Mouse (Mus musculus): Measurements from ENCODE around the gene Plxnb1. TPM values are rescaled to one million over a fixed set of nuclear protein-coding genes. Genes with fewer than 3 reads are reported as not detected.

Plxnb1 gene
- polyA plus RNA-seq, 1 experiment from 2014 or later: 11.2 TPM

GRCm38 (mm10) chr9:109107341-109107740 is 12.2 kb downstream of the Plxnb1 start:
- Histone ChIP-seq H3K27ac (no peak overlapping the region), H3K4me3 (no peak overlapping the region), H3K36me3 (peaks cover 85% of the 10 kb centered on the region), H3K27me3 (no peaks in the 10 kb centered on the region), H3K9ac (no peak overlapping the region), H3K9me3 (no peaks in the 10 kb centered on the region), H3K4me1 (peaks cover 23% of the 10 kb centered on the region), H3K4me2 (no peak overlapping the region)
- no peak for ATAC-seq (ENCODE audit: insufficient number of reproducible peaks, low FRiP score, low TSS enrichment, low read depth)
- WGBS: 20% methylated on average over 5 of the region's 6 CpGs

GRCm38 (mm10) chr9:109110240-109110639 is 15.1 kb downstream of the Plxnb1 start:
- H3K4me3 ChIP-seq: no peak overlapping the region
- H3K27me3 ChIP-seq: no peaks in the 10 kb centered on the region
- H3K9me3 ChIP-seq: no peaks in the 10 kb centered on the region

GRCm38 (mm10) chr9:109111101-109111500 is 15.9 kb downstream of the Plxnb1 start:
- 75% methylated on average over 4 of the region's 4 CpGs for WGBS
- H3K27me3 ChIP-seq: no peaks in the 10 kb centered on the region

More at GRCm38 (mm10) chr9:109110240-109110639, 15.1 kb downstream of the Plxnb1 start:
- H3K9ac ChIP-seq: no peak overlapping the region
- no peak overlapping the region for H3K27ac ChIP-seq
- no peak overlapping the region for H3K4me2 ChIP-seq
- H3K36me3 ChIP-seq: peaks cover 90% of the 10 kb centered on the region
- ATAC-seq (ENCODE audit: insufficient number of reproducible peaks, low FRiP score, low TSS enrichment, low read depth): no peak
- 92% methylated on average over 11 of the region's 11 CpGs for WGBS
- H3K4me1 ChIP-seq: peaks cover 12% of the 10 kb centered on the region; the same call in 1 of the 2 replicates

GRCm38 (mm10) chr9:109111591-109111990 is 16.4 kb downstream of the Plxnb1 start:
- WGBS: 91% methylated on average over 9 of the region's 9 CpGs
- no peak overlapping the region for H3K4me2 ChIP-seq

More at GRCm38 (mm10) chr9:109111101-109111500, 15.9 kb downstream of the Plxnb1 start:
- Histone ChIP-seq H3K9ac (no peak overlapping the region), H3K4me3 (no peak overlapping the region), H3K27ac (no peak overlapping the region), H3K4me1 (0 out of 2 replicates have a peak, but pooled peaks cover 5% of the 10 kb centered on the region), H3K9me3 (no peaks in the 10 kb centered on the region), H3K36me3 (peaks cover 90% of the 10 kb centered on the region), H3K4me2 (no peak overlapping the region)
- ATAC-seq (ENCODE audit: insufficient number of reproducible peaks, low FRiP score, low TSS enrichment, low read depth): no peak

DNA sequence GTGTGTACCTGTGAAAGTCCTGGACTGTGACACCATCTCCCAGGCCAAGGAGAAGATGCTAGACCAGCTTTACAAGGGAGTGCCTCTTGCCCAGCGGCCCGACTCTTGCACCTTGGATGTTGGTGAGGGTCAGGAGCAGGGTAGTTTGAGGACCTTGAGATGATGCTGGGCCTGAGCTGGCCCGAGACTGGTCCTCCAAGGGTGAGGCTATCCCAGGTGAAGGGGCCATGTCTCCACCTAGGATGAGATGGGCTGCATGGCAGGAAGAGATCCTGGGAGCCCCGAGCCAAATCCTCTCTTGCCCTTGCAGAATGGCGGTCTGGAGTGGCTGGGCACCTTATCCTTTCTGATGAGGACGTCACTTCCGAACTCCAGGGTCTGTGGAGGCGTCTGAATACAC is 18.1 kb downstream of the Plxnb1 start:
- ATAC-seq (ENCODE audit: insufficient number of reproducible peaks, low FRiP score, low TSS enrichment, low read depth): no peak
- H3K27ac ChIP-seq: no peak overlapping the region
- no peak overlapping the region for H3K4me2 ChIP-seq
- no peaks in the 10 kb centered on the region for H3K4me1 ChIP-seq
- H3K4me3 ChIP-seq: no peak overlapping the region
- no peak overlapping the region for H3K9ac ChIP-seq
- H3K9me3 ChIP-seq: no peaks in the 10 kb centered on the region
- H3K36me3 ChIP-seq: peaks cover 95% of the 10 kb centered on the region
- no peaks in the 10 kb centered on the region for H3K27me3 ChIP-seq
- WGBS: 88% methylated on average over 8 of the region's 8 CpGs

More at GRCm38 (mm10) chr9:109111591-109111990, 16.4 kb downstream of the Plxnb1 start:
- no peak overlapping the region for H3K4me3 ChIP-seq
- no peak for ATAC-seq (ENCODE audit: insufficient number of reproducible peaks, low FRiP score, low TSS enrichment, low read depth)
- no peak overlapping the region for H3K9ac ChIP-seq
- H3K27me3 ChIP-seq: no peaks in the 10 kb centered on the region
- H3K4me1 ChIP-seq: 0 out of 2 replicates have a peak, but pooled peaks cover 4% of the 10 kb centered on the region
- H3K27ac ChIP-seq: no peak overlapping the region
- peaks cover 90% of the 10 kb centered on the region for H3K36me3 ChIP-seq
- no peaks in the 10 kb centered on the region for H3K9me3 ChIP-seq

DNA sequence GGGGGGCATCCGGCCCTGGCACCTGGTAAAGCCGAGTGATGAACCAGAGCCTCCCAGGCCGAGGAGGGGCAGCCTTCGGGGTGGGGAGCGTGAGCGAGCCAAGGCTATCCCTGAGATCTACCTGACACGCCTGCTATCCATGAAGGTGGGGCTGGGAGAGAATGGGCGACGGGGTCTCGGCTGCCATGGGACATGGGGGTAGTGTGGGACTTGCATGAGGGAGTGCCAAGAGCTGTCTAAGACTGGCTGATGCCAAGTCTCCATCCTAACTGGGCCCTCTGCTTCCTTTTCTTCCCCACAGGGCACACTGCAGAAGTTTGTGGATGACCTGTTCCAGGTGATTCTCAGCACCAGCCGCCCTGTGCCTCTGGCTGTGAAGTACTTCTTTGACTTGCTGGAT is 19.1 kb downstream of the Plxnb1 start:
- Histone ChIP-seq H3K9ac (no peak overlapping the region), H3K4me3 (no peak overlapping the region), H3K27ac (no peak overlapping the region), H3K36me3 (peaks cover 94% of the 10 kb centered on the region), H3K27me3 (no peaks in the 10 kb centered on the region), H3K4me2 (no peak overlapping the region), H3K4me1 (no peaks in the 10 kb centered on the region), H3K9me3 (no peaks in the 10 kb centered on the region)
- no peak for ATAC-seq (ENCODE audit: insufficient number of reproducible peaks, low FRiP score, low TSS enrichment, low read depth)
- 94% methylated on average over 11 of the region's 11 CpGs for WGBS

DNA sequence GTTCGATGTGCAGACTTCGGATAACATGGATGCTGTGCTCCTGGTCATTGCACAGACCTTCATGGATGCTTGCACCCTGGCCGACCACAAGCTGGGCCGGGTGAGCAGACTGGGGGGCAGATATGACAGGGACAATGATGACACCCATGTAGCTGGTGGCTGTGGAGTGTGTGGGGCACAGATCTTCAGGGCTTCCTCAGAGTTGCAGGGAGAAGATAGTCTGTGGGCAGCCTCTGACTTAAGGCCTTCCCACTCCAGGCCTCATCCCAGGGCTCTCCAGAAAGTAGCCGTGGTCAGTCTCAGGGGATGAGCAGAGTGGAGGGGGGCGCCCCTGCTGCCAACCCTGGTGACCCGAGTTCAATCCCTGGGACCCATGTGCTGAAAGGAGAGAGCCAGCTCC is 19.7 kb downstream of the Plxnb1 start:
- H3K36me3 ChIP-seq: peaks cover 88% of the 10 kb centered on the region
- no peaks in the 10 kb centered on the region for H3K9me3 ChIP-seq
- H3K4me2 ChIP-seq: no peak overlapping the region
- ATAC-seq (ENCODE audit: insufficient number of reproducible peaks, low FRiP score, low TSS enrichment, low read depth): no peak
- H3K4me3 ChIP-seq: no peak overlapping the region
- no peak overlapping the region for H3K27ac ChIP-seq
- H3K4me1 ChIP-seq: no peaks in the 10 kb centered on the region
- 82% methylated on average over 7 of the region's 7 CpGs for WGBS
- no peaks in the 10 kb centered on the region for H3K27me3 ChIP-seq
- H3K9ac ChIP-seq: no peak overlapping the region

GRCm38 (mm10) chr9:109116205-109116604 is 21.0 kb downstream of the Plxnb1 start:
- Histone ChIP-seq H3K4me3 (no peak overlapping the region), H3K9ac (no peak overlapping the region), H3K4me2 (no peak overlapping the region), H3K27me3 (no peaks in the 10 kb centered on the region), H3K27ac (no peak overlapping the region), H3K36me3 (peaks cover 75% of the 10 kb centered on the region), H3K9me3 (no peaks in the 10 kb centered on the region), H3K4me1 (no peaks in the 10 kb centered on the region)
- WGBS: 92% methylated on average over 10 of the region's 10 CpGs
- no peak for ATAC-seq (ENCODE audit: insufficient number of reproducible peaks, low FRiP score, low TSS enrichment, low read depth)

GRCm38 (mm10) chr9:109118106-109118505 is 22.9 kb downstream of the Plxnb1 start:
- 0 out of 2 replicates have a peak overlapping the region, but pooled peaks have one; percentile 1 for H3K27ac ChIP-seq
- no peaks in the 10 kb centered on the region for H3K4me1 ChIP-seq
- H3K4me3 ChIP-seq: no peak overlapping the region
- no peaks in the 10 kb centered on the region for H3K27me3 ChIP-seq
- no peaks in the 10 kb centered on the region for H3K9me3 ChIP-seq
- no peak overlapping the region for H3K9ac ChIP-seq
- no peak overlapping the region for H3K4me2 ChIP-seq
- peaks cover 56% of the 10 kb centered on the region for H3K36me3 ChIP-seq
- ATAC-seq (ENCODE audit: insufficient number of reproducible peaks, low FRiP score, low TSS enrichment, low read depth): no peak
- 88% methylated on average over 4 of the region's 4 CpGs for WGBS

DNA sequence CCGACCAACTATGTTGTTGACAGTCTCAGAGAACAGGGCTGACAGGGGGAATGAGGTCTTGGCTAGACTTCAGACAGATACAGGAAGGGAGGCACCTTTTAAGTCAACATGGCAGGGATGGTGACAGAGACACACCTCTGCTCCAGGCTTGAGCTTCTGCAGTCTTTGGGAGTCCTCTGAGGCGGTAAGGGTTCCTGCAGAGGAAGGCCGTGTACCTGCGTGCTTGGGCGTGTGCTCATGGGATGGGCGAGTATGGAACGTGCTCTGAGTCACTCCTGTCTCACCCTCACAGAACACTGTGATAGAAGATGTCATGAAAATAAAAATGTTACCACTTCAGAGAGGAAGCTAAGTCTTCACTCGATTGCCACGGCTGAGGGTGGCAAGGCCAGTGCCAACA is 24.4 kb downstream of the Plxnb1 start:
- peak; percentile 66; the same call in 1 of the 2 replicates for ATAC-seq (ENCODE audit: insufficient number of reproducible peaks, low FRiP score, low TSS enrichment, low read depth)
- Histone ChIP-seq H3K36me3 (peaks cover 43% of the 10 kb centered on the region), H3K4me3 (no peak overlapping the region), H3K9ac (no peak overlapping the region), H3K27ac (peak overlapping the region; percentile 39; the same call in 1 of the 2 replicates), H3K27me3 (no peaks in the 10 kb centered on the region), H3K4me2 (no peak overlapping the region), H3K9me3 (no peaks in the 10 kb centered on the region), H3K4me1 (peaks cover 3% of the 10 kb centered on the region; the same call in 1 of the 2 replicates)
- 81% methylated on average over 9 of the region's 9 CpGs for WGBS

- H3K4me1 ChIP-seq: peaks cover 3% of the 10 kb centered on the region; the same call in 1 of the 2 replicates
- no peak overlapping the region for H3K4me2 ChIP-seq
- ATAC-seq (ENCODE audit: insufficient number of reproducible peaks, low FRiP score, low TSS enrichment, low read depth): no peak
- H3K27me3 ChIP-seq: no peaks in the 10 kb centered on the region
- H3K27ac ChIP-seq: no peak overlapping the region
- 88% methylated on average over 6 of the region's 6 CpGs for WGBS
- H3K36me3 ChIP-seq: peaks cover 29% of the 10 kb centered on the region
- no peaks in the 10 kb centered on the region for H3K9me3 ChIP-seq
- no peak overlapping the region for H3K9ac ChIP-seq
- no peak overlapping the region for H3K4me3 ChIP-seq
Measured at GRCm38 (mm10) chr9:109120956-109121355, 25.8 kb downstream of the Plxnb1 start.

GRCm38 (mm10) chr9:109122553-109123085 is 27.4 kb downstream of the Plxnb1 start:
- Histone ChIP-seq H3K27me3 (no peaks in the 10 kb centered on the region), H3K27ac (no peak overlapping the region), H3K36me3 (peaks cover 13% of the 10 kb centered on the region), H3K4me1 (peaks cover 3% of the 10 kb centered on the region; the same call in 1 of the 2 replicates), H3K4me3 (no peak overlapping the region), H3K9ac (no peak overlapping the region), H3K9me3 (no peaks in the 10 kb centered on the region), H3K4me2 (no peak overlapping the region)
- ATAC-seq (ENCODE audit: insufficient number of reproducible peaks, low FRiP score, low TSS enrichment, low read depth): no peak
- WGBS: 46% methylated on average over 2 of the region's 2 CpGs

Measured in limb, embryonic 15.5 days (tissue).